Comparison of ENCODE assay signal across 8 mouse cellular contexts in the genomic region with DNA sequence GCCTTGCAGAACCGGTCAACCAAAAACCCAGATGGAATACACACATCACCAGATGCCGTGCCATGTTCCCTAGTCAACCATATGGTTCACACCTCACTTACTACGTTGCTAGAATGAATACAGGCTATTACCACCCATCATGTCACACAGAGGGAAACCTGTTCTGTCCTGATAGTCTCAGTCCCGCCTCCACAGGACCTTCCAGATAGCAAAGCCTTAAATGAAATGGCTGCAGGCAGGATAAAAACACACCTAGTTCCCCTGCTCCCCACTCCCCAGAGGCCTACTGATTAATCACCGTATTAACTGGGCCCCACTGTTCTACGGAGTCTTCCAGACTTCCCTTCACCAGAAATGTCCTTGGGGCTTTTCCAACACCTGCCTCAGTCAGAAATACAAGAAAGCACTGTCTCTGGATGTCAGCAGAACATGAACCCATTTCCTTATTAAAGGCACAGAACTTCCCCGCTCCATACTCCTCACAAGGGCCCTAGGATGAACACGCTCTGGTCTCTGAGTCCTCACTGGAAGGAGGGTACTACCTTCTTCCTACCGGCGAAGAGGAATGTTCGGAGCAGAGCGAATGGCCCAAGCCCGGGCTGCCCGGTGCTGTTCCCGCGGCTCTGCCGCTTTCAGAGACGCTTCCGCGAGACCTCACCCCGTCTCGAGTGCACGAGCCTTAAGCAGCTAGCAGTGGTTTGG. TPM values are rescaled to one million over a fixed set of nuclear protein-coding genes. Genes with fewer than 3 reads are reported as not detected.
DNase-seq lines count a peak whose midpoint lies in the region; ATAC-seq and TF ChIP-seq lines count a peak whose summit lies in the region.

No protein-coding gene starts in this region.

- ATAC-seq in kidney, postnatal 0 days (replicated peaks; ENCODE audit: low FRiP score, low read depth), result 0 out of 2 replicates have a peak, but pooled peaks have one; percentile 41
- peak; percentile 38; the same call in 1 of the 2 replicates for ATAC-seq in intestine, embryonic 14.5 days (replicated peaks; ENCODE audit: low FRiP score, low TSS enrichment, low read depth)
- peak; percentile 49 for ATAC-seq in neural tube, embryonic 12.5 days (ENCODE audit: low FRiP score, low read depth)

- peaks cover 27% of the 10 kb centered on the region for H3K36me3 ChIP-seq in kidney, postnatal 0 days (ENCODE audit: insufficient read depth, low read length)
- peaks cover 56% of the 10 kb centered on the region for H3K36me3 ChIP-seq in intestine, embryonic 14.5 days (ENCODE audit: control insufficient read depth, insufficient read depth, low read length)
- peaks cover 40% of the 10 kb centered on the region for H3K36me3 ChIP-seq in neural tube, embryonic 12.5 days

- DNase-seq in kidney, postnatal 0 days (ENCODE audit: low spot score), result no peak
- DNase-seq in kidney, postnatal 25 days, result no peak
- DNase-seq in c-Kit-negative CD71-positive TER-119-positive erythroid progenitor cells, embryonic 14.5 days (ENCODE audit: low read depth, low spot score), result peak; percentile 68
- DNase-seq in intestine, embryonic 14.5 days (ENCODE audit: low spot score), result no peak
- no peak for DNase-seq in gastrocnemius, postnatal 25 days
- DNase-seq in thymus, postnatal 14 days, result no peak
- DNase-seq in gastrocnemius, postnatal 14 days, result no peak

- H3K27ac ChIP-seq in kidney, postnatal 0 days, result peak overlapping the region; percentile 76
- peak overlapping the region; percentile 83 for H3K27ac ChIP-seq in intestine, embryonic 14.5 days (ENCODE audit: low read depth)
- no peak overlapping the region for H3K27ac ChIP-seq in neural tube, embryonic 12.5 days

- peaks cover 12% of the 10 kb centered on the region; the same call in 1 of the 2 replicates for H3K4me1 ChIP-seq in kidney, postnatal 0 days (replicated peaks; ENCODE audit: insufficient read depth, low read length)
- H3K4me1 ChIP-seq in intestine, embryonic 14.5 days (replicated peaks; ENCODE audit: control insufficient read depth, insufficient read depth, low read length), result peaks cover 8% of the 10 kb centered on the region
- H3K4me1 ChIP-seq in neural tube, embryonic 12.5 days, result peaks cover 16% of the 10 kb centered on the region

- WGBS in kidney, postnatal 0 days, result 2% methylated on average over 23 of the region's 23 CpGs
- WGBS in intestine, embryonic 14.5 days, result 2% methylated on average over 23 of the region's 23 CpGs
- WGBS in neural tube, embryonic 12.5 days, result 3% methylated on average over 23 of the region's 23 CpGs

- no peaks in the 10 kb centered on the region for H3K27me3 ChIP-seq in kidney, postnatal 0 days (ENCODE audit: insufficient read depth, low read length)
- no peaks in the 10 kb centered on the region for H3K27me3 ChIP-seq in intestine, embryonic 14.5 days (replicated peaks; ENCODE audit: control insufficient read depth, insufficient read depth, low read length)
- H3K27me3 ChIP-seq in neural tube, embryonic 12.5 days (replicated peaks), result no peaks in the 10 kb centered on the region

- intact Hi-C loops in gastrocnemius, postnatal 14 days (cut with DNase I; ENCODE audit: low total_unique reads), result no loop called here

- TF ChIP-seq CTCF in kidney, postnatal 0 days (IDR thresholded peaks at IDR 0.05; ENCODE audit: low read depth), result no peak

- H3K4me3 ChIP-seq in kidney, postnatal 0 days (replicated peaks; ENCODE audit: low read depth, low read length), result peak overlapping the region; percentile 74
- peak overlapping the region; percentile 98 for H3K4me3 ChIP-seq in intestine, embryonic 14.5 days (ENCODE audit: low read depth, low read length)
- peak overlapping the region; percentile 67 for H3K4me3 ChIP-seq in neural tube, embryonic 12.5 days

- H3K9ac ChIP-seq in kidney, postnatal 0 days (ENCODE audit: low read depth, low read length), result peak overlapping the region; percentile 74
- peak overlapping the region; percentile 91 for H3K9ac ChIP-seq in intestine, embryonic 14.5 days (ENCODE audit: low read length)
- peak overlapping the region; percentile 74 for H3K9ac ChIP-seq in neural tube, embryonic 12.5 days

- no peaks in the 10 kb centered on the region for H3K9me3 ChIP-seq in kidney, postnatal 0 days (replicated peaks; ENCODE audit: low read length)
- no peaks in the 10 kb centered on the region for H3K9me3 ChIP-seq in intestine, embryonic 14.5 days (ENCODE audit: control insufficient read depth, low read length)
- H3K9me3 ChIP-seq in neural tube, embryonic 12.5 days, result no peaks in the 10 kb centered on the region

- H3K4me2 ChIP-seq in kidney, postnatal 0 days (ENCODE audit: low read length), result peak overlapping the region; percentile 66
- peak overlapping the region; percentile 89 for H3K4me2 ChIP-seq in intestine, embryonic 14.5 days (ENCODE audit: low read length)
- H3K4me2 ChIP-seq in neural tube, embryonic 12.5 days (replicated peaks), result peak overlapping the region; percentile 85

RNA-seq across cellular contexts. Expression of gene Tmem258, which starts 0.5 kb away (rescaled TPM):
- polyA plus RNA-seq in kidney, postnatal 0 days (2015; fragmentation: Nextera tagmentation; extraction: Ambion mirVana), result 427 and 460 TPM in 2 replicates
- 462 and 499 TPM in 2 replicates for polyA plus RNA-seq in intestine, embryonic 14.5 days (2014; fragmentation: Nextera tagmentation; extraction: Ambion mirVana)
- 342 and 348 TPM in 2 replicates for polyA plus RNA-seq in neural tube, embryonic 12.5 days (2016; fragmentation: Nextera tagmentation; extraction: Ambion mirVana)
- 10 to 100 TPM; 81.8 to 94.5 TPM for total RNA-seq in gastrocnemius, postnatal 25 days (2021)
- total RNA-seq in gastrocnemius, postnatal 14 days (2021), result 10 to 100 TPM; 92.6 to 96.5 TPM

RNA-seq across cellular contexts. Expression of gene Fen1, which starts 0.7 kb away (rescaled TPM):
- polyA plus RNA-seq in kidney, postnatal 0 days (2015; fragmentation: Nextera tagmentation; extraction: Ambion mirVana), result 46.6 and 56.1 TPM in 2 replicates
- polyA plus RNA-seq in intestine, embryonic 14.5 days (2014; fragmentation: Nextera tagmentation; extraction: Ambion mirVana), result 93.8 and 95.6 TPM in 2 replicates
- polyA plus RNA-seq in neural tube, embryonic 12.5 days (2016; fragmentation: Nextera tagmentation; extraction: Ambion mirVana), result 69.6 and 73.6 TPM in 2 replicates
- 1 to 10 TPM; 2.9 to 3.7 TPM for total RNA-seq in gastrocnemius, postnatal 25 days (2021)
- total RNA-seq in gastrocnemius, postnatal 14 days (2021), result 1 to 10 TPM; 4.2 to 6.2 TPM

RNA-seq across cellular contexts. Expression of gene Fads1, which starts 20.6 kb away (rescaled TPM):
- 54.6 and 63.9 TPM in 2 replicates for polyA plus RNA-seq in kidney, postnatal 0 days (2015; fragmentation: Nextera tagmentation; extraction: Ambion mirVana)
- 134 and 142 TPM in 2 replicates for polyA plus RNA-seq in intestine, embryonic 14.5 days (2014; fragmentation: Nextera tagmentation; extraction: Ambion mirVana)
- polyA plus RNA-seq in neural tube, embryonic 12.5 days (2016; fragmentation: Nextera tagmentation; extraction: Ambion mirVana), result 162 and 167 TPM in 2 replicates
- 1 to 10 TPM; 6.9 to 8.2 TPM for total RNA-seq in gastrocnemius, postnatal 25 days (2021)
- 10 to 100 TPM; 10.5 to 16.5 TPM for total RNA-seq in gastrocnemius, postnatal 14 days (2021)

RNA-seq across cellular contexts. Expression of gene Myrf, which starts 37.3 kb away (rescaled TPM):
- 1.2 and 1.5 TPM in 2 replicates for polyA plus RNA-seq in kidney, postnatal 0 days (2015; fragmentation: Nextera tagmentation; extraction: Ambion mirVana)
- 26.0 and 26.3 TPM in 2 replicates for polyA plus RNA-seq in intestine, embryonic 14.5 days (2014; fragmentation: Nextera tagmentation; extraction: Ambion mirVana)
- polyA plus RNA-seq in neural tube, embryonic 12.5 days (2016; fragmentation: Nextera tagmentation; extraction: Ambion mirVana), result 1.0 and 1.4 TPM in 2 replicates
- not detected for total RNA-seq in gastrocnemius, postnatal 25 days (2021)
- total RNA-seq in gastrocnemius, postnatal 14 days (2021), result under 1 TPM in 1 of 2 experiments, not detected in 1; 0.08 TPM
